Mouse (Mus musculus) bone marrow, adult 2 months (tissue): ENCODE data around the gene Tradd.

Experiments
- CTCF ChIP-seq: fragments of 200-500 bp; IDR thresholded peaks from 2 replicates; pipeline ENCODE4 v1.5.1; 2011; ENCODE audit warnings: low read length, control low read depth; ENCODE audit not compliant: control insufficient read depth, insufficient read depth
- POLR2A ChIP-seq: fragments of 200-500 bp; IDR thresholded peaks from 2 replicates; pipeline ENCODE4 v1.6.1; 2011; ENCODE audit warnings: low read depth, mild to moderate bottlenecking, control low read depth, low read length, borderline replicate concordance; ENCODE audit not compliant: control insufficient read depth

DNA sequence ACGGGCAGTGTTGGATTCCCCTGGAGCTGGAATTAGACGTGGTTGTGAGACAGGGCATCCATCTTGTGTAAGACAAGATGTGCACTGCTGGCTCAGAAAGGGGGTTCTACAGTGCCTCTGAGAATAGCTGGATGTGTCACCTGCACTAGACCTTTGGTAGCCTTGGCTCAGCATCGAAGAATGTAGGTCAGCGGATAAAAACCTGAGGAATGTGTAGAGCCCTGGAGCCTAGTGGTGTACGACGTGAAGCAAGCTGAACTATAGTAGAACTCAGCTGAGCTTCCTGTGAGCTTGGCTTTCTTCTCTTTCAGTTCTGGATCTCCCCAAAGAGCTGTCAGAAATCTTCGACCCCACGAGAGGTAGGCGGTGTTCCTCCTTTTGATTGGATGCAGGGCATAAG, 39.5 kb upstream of the Tradd start:
- TF ChIP-seq CTCF (no peak), POLR2A (no peak)
